Mouse (Mus musculus) liver, embryonic 13.5 days (tissue): Measurements from ENCODE around the gene Cacng7. TPM values are rescaled to one million over a fixed set of nuclear protein-coding genes. Genes with fewer than 3 reads are reported as not detected.

Experiments used
- ATAC-seq: fragments of 200-750 bp; cut with Nextera tagmentation; 2 replicates; pipeline ENCODE4 v1.8.0; 2017; ENCODE audit warnings: low read depth, mild to moderate bottlenecking, moderate number of reproducible peaks, moderate library complexity
- DNase-seq: peaks from one replicate; pipeline ENCODE4 v3.0.0; 2022
- H3K27ac ChIP-seq: fragments of 300-500 bp; sonication (generic); 2 replicates; pipeline ENCODE4 v1.5.1; 2015; ENCODE audit warnings: moderate library complexity, mild to moderate bottlenecking, inconsistent platforms
- H3K27me3 ChIP-seq: fragments of 300-500 bp; sonication (generic); 2 replicates; pipeline ENCODE4 v1.6.1; 2015; ENCODE audit warnings: mild to moderate bottlenecking, inconsistent platforms
- H3K36me3 ChIP-seq: fragments of 300-500 bp; sonication (generic); 2 replicates; pipeline ENCODE4 v1.6.1; 2015; ENCODE audit warnings: mild to moderate bottlenecking, inconsistent platforms
- H3K4me1 ChIP-seq: fragments of 300-500 bp; sonication (generic); replicated peaks from 2 replicates; pipeline ENCODE4 v1.6.1; 2015; ENCODE audit warnings: inconsistent platforms
- H3K4me2 ChIP-seq: fragments of 300-500 bp; sonication (generic); 2 replicates; pipeline ENCODE4 v1.6.1; 2015; ENCODE audit warnings: inconsistent platforms, mild to moderate bottlenecking, moderate library complexity
- H3K4me3 ChIP-seq: fragments of 300-500 bp; sonication (generic); replicated peaks from 2 replicates; pipeline ENCODE4 v1.5.1; 2015; ENCODE audit warnings: mild to moderate bottlenecking, inconsistent platforms
- H3K9ac ChIP-seq: fragments of 300-500 bp; sonication (generic); 2 replicates; pipeline ENCODE4 v1.6.1; 2015; ENCODE audit warnings: mild to moderate bottlenecking, inconsistent platforms
- H3K9me3 ChIP-seq: fragments of 300-500 bp; sonication (generic); replicated peaks from 2 replicates; pipeline ENCODE4 v1.6.1; 2016; ENCODE audit warnings: inconsistent platforms
- WGBS: fragments of 180-500 bp; shearing (Covaris S2); methylation state at CpG from one replicate; pipeline ENCODE4 v1.1.7; 2015; ENCODE audit not compliant: insufficient replicate concordance; 5-methylcytosine and 5-hydroxymethylcytosine counted together
- polyA plus RNA-seq: library from polyadenylated mRNA; unstranded; fragments of >200 nt; fragmentation: Nextera tagmentation; extraction: Ambion mirVana; gene quantifications from 2 replicates; pipeline ENCODE4 v1.2.1, GENCODE M21; 2015

The Cacng7 gene
- polyA plus RNA-seq, 1 experiment from 2014 or later: not detected

- no peaks in the 10 kb centered on the region for H3K9me3 ChIP-seq
- WGBS: 29% methylated on average over 4 of the region's 4 CpGs
- no peak overlapping the region for H3K4me3 ChIP-seq
- DNase-seq (no peak), ATAC-seq (no peak)
- H3K27me3 ChIP-seq: no peaks in the 10 kb centered on the region
- H3K9ac ChIP-seq: no peak overlapping the region
- H3K36me3 ChIP-seq: no peaks in the 10 kb centered on the region
- H3K4me2 ChIP-seq: no peak overlapping the region
- H3K4me1 ChIP-seq: no peaks in the 10 kb centered on the region
- H3K27ac ChIP-seq: no peak overlapping the region
These were observed 44.1 kb downstream of the Cacng7 start for GRCm38 (mm10) chr7:3376831-3377230.

- Histone ChIP-seq H3K4me3 (no peak overlapping the region), H3K4me1 (no peaks in the 10 kb centered on the region), H3K27me3 (no peaks in the 10 kb centered on the region), H3K36me3 (no peaks in the 10 kb centered on the region), H3K9me3 (no peaks in the 10 kb centered on the region), H3K27ac (no peak overlapping the region), H3K4me2 (no peak overlapping the region), H3K9ac (no peak overlapping the region)
- WGBS: 60% methylated on average over 9 of the region's 9 CpGs
- DNase-seq (no peak), ATAC-seq (no peak)
These were observed 49.4 kb downstream of the Cacng7 start for GRCm38 (mm10) chr7:3382123-3382522.

DNA sequence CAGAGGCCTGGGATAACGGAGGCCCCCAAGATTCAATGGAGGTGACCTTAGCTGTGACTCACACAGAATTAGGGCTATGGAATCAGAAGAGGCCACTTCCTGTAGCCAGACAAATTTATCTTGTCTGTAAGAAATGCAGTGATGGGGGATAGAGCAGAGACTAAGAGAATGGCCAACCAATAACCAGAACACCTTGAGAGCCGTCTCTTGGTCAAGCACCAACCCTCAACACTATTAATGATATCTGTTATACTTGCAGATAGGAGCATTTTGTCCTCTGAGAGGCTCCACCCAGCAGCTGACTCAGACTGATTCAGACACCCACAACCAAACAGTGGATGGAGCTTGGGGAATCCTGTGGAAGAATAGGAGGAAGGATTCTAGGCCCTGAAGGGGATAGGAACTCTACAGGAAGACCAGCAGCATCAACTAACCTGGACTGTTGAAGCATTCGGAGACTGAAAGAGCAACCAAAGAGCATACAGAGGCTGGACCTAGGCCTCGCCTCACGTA, 52.1 kb downstream of the Cacng7 start:
- Histone ChIP-seq H3K4me1 (no peaks in the 10 kb centered on the region), H3K4me3 (no peak overlapping the region), H3K27me3 (no peaks in the 10 kb centered on the region), H3K27ac (no peak overlapping the region), H3K9me3 (no peaks in the 10 kb centered on the region), H3K36me3 (no peaks in the 10 kb centered on the region), H3K4me2 (no peak overlapping the region), H3K9ac (no peak overlapping the region)
- ATAC-seq (no peak), DNase-seq (no peak)
- WGBS: 58% methylated on average over 5 of the region's 5 CpGs

DNA sequence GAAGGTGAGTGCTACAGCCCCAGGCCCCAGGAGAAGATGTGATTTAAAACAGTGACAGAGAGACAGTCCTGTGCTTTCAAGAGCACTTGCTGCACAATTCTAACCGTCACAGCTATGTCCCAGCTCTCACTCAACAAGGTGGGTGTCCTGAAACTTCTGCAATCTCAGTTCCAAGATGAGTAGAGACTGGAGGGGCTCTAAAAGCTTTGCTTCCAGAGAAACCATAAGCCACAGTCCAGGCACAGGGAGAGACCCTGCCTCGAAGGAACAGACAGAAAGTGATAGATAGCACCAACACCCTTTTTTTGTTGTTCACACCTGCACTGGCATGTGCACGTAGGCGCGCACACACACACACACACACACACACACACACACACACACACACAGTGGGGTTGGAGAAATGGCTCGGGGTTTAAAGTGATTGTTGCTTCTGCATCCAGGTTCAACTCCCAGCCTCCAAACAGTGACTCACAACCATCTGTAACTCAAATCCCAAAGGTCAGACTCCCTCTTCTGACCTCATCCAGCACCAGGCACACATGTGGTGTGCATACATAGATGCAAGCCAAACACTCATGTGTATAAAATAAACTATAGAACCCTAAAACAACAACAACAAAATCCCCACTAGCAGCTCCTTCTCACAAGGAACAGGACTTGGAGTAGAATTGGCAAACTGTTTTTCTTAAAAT, 53.4 kb downstream of the Cacng7 start:
- no peaks in the 10 kb centered on the region for H3K4me1 ChIP-seq
- H3K27me3 ChIP-seq: no peaks in the 10 kb centered on the region; the same call in 1 of the 2 replicates
- ATAC-seq (no peak), DNase-seq (no peak)
- no peak overlapping the region for H3K27ac ChIP-seq
- H3K4me3 ChIP-seq: no peak overlapping the region
- no peak overlapping the region for H3K9ac ChIP-seq
- H3K9me3 ChIP-seq: no peaks in the 10 kb centered on the region
- H3K36me3 ChIP-seq: no peaks in the 10 kb centered on the region
- no peak overlapping the region for H3K4me2 ChIP-seq
- WGBS: 51% methylated on average over 6 of the region's 6 CpGs

- no peaks in the 10 kb centered on the region for H3K4me1 ChIP-seq
- H3K27ac ChIP-seq: no peak overlapping the region
- DNase-seq: no peak
- WGBS: 79% methylated on average over 18 of the region's 18 CpGs
- peaks cover 3% of the 10 kb centered on the region; the same call in 1 of the 2 replicates for H3K27me3 ChIP-seq
- no peaks in the 10 kb centered on the region for H3K9me3 ChIP-seq
- H3K4me3 ChIP-seq: no peak overlapping the region
- no peak for ATAC-seq
- no peak overlapping the region for H3K9ac ChIP-seq
- H3K4me2 ChIP-seq: no peak overlapping the region
- H3K36me3 ChIP-seq: no peaks in the 10 kb centered on the region
These were observed 55.0 kb downstream of the Cacng7 start for GRCm38 (mm10) chr7:3387761-3388160.

GRCm38 (mm10) chr7:3388885-3389284, 56.1 kb downstream of the Cacng7 start:
- 19% methylated on average over 6 of the region's 6 CpGs for WGBS
- Histone ChIP-seq H3K9me3 (no peaks in the 10 kb centered on the region), H3K4me1 (no peaks in the 10 kb centered on the region), H3K9ac (no peak overlapping the region), H3K27ac (no peak overlapping the region), H3K4me3 (no peak overlapping the region), H3K4me2 (no peak overlapping the region), H3K27me3 (peaks cover 3% of the 10 kb centered on the region; the same call in 1 of the 2 replicates), H3K36me3 (no peaks in the 10 kb centered on the region)
- ATAC-seq: no peak
- no peak for DNase-seq

GRCm38 (mm10) chr7:3389444-3390412, 57.0 kb downstream of the Cacng7 start:
- no peaks in the 10 kb centered on the region for H3K36me3 ChIP-seq
- H3K9me3 ChIP-seq: no peaks in the 10 kb centered on the region
- no peak overlapping the region for H3K4me2 ChIP-seq
- no peak overlapping the region for H3K4me3 ChIP-seq
- H3K9ac ChIP-seq: no peak overlapping the region
- H3K27me3 ChIP-seq: peaks cover 3% of the 10 kb centered on the region; the same call in 1 of the 2 replicates
- ATAC-seq (no peak), DNase-seq (no peak)
- no peak overlapping the region for H3K27ac ChIP-seq
- H3K4me1 ChIP-seq: no peaks in the 10 kb centered on the region
- 2% methylated on average over 15 of the region's 17 CpGs for WGBS

GRCm38 (mm10) chr7:3390413-3391080, 57.8 kb downstream of the Cacng7 start, which contains the start of gene Cacng8:
Gene Cacng8 (plus strand): TSS chr7:3390683.
- Histone ChIP-seq H3K9me3 (no peaks in the 10 kb centered on the region), H3K27ac (no peak within 1 kb of the TSS), H3K9ac (no peak within 1 kb of the TSS), H3K36me3 (no peaks in the 10 kb centered on the region), H3K4me1 (no peaks in the 10 kb centered on the region), H3K4me2 (no peak within 1 kb of the TSS), H3K27me3 (peaks cover 3% of the 10 kb centered on the region; the same call in 1 of the 2 replicates), H3K4me3 (no peak within 1 kb of the TSS)
- DNase-seq (no peak), ATAC-seq (no peak)
- 2% methylated on average over 7 of the region's 7 CpGs for WGBS

- 8% methylated on average over 12 of the region's 12 CpGs for WGBS
- Histone ChIP-seq H3K9me3 (no peaks in the 10 kb centered on the region), H3K4me1 (no peaks in the 10 kb centered on the region), H3K4me3 (no peak overlapping the region), H3K36me3 (no peaks in the 10 kb centered on the region), H3K27ac (no peak overlapping the region), H3K9ac (no peak overlapping the region), H3K27me3 (peaks cover 3% of the 10 kb centered on the region; the same call in 1 of the 2 replicates), H3K4me2 (no peak overlapping the region)
- ATAC-seq (no peak), DNase-seq (no peak)
These were observed 58.3 kb downstream of the Cacng7 start for GRCm38 (mm10) chr7:3391081-3391451.

DNA sequence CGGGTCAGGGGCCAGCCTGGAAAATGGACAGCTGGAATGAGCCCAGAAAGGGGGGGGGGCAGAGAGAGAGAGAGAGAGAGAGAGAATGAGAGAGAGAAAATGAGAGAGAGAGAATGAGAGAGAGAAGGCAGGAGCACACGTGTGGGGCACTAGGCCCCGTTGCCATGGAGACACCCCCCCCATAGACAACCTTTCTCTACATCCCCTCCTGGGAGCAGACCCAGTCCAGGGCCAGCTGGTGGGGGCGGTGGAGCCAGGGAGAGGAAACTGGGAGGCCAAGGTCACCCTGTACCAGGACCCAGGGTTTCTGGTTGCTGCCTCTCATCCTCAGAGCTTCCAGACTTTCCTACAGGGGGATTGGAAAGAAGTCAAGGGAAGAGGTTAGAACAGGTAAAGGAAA, 59.1 kb downstream of the Cacng7 start:
- Histone ChIP-seq H3K27me3 (peaks cover 3% of the 10 kb centered on the region; the same call in 1 of the 2 replicates), H3K4me3 (no peak overlapping the region), H3K9ac (no peak overlapping the region), H3K36me3 (no peaks in the 10 kb centered on the region), H3K4me1 (no peaks in the 10 kb centered on the region), H3K9me3 (no peaks in the 10 kb centered on the region), H3K4me2 (no peak overlapping the region), H3K27ac (no peak overlapping the region)
- DNase-seq (no peak), ATAC-seq (no peak)
- 24% methylated on average over 4 of the region's 4 CpGs for WGBS

GRCm38 (mm10) chr7:3397355-3397754, 64.6 kb downstream of the Cacng7 start:
- H3K4me1 ChIP-seq: no peaks in the 10 kb centered on the region
- ATAC-seq: no peak
- no peak overlapping the region for H3K27ac ChIP-seq
- no peaks in the 10 kb centered on the region for H3K9me3 ChIP-seq
- no peak overlapping the region for H3K9ac ChIP-seq
- no peak for DNase-seq
- H3K27me3 ChIP-seq: no peaks in the 10 kb centered on the region
- no peak overlapping the region for H3K4me2 ChIP-seq
- 60% methylated on average over 10 of the region's 10 CpGs for WGBS
- no peaks in the 10 kb centered on the region for H3K36me3 ChIP-seq
- no peak overlapping the region for H3K4me3 ChIP-seq
